Mouse (Mus musculus) megakaryocyte, embryonic 14.5 days (primary cell): Measurements from ENCODE around the gene Cdcp2. TPM values are rescaled to one million over a fixed set of nuclear protein-coding genes. Genes with fewer than 3 reads are reported as not detected.

Experiments used
- H3K27me3 ChIP-seq: replicated peaks from 2 replicates; pipeline ENCODE3; 2012; ENCODE audit warnings: inconsistent platforms
- H3K36me3 ChIP-seq: replicated peaks from 2 replicates; pipeline ENCODE3; 2012; ENCODE audit warnings: low read length, inconsistent platforms, mixed read lengths
- H3K4me1 ChIP-seq: 2 replicates; pipeline ENCODE4 v1.6.1; 2012; ENCODE audit warnings: inconsistent platforms
- H3K4me3 ChIP-seq: replicated peaks from 2 replicates; pipeline ENCODE3; 2012; ENCODE audit warnings: moderate library complexity, mild to moderate bottlenecking, inconsistent platforms
- H3K9me3 ChIP-seq: 2 replicates; pipeline ENCODE4 v1.6.1; 2012; ENCODE audit warnings: inconsistent platforms
- FLI1 ChIP-seq: IDR thresholded peaks from 2 replicates; pipeline ENCODE4 v1.6.1; 2012; ENCODE audit warnings: low read length, inconsistent platforms, mixed read lengths
- GATA1 ChIP-seq: IDR thresholded peaks from 3 replicates; pipeline ENCODE4 v1.6.1; 2012; ENCODE audit warnings: mixed read lengths, low read length, inconsistent platforms, borderline replicate concordance
- polyA plus RNA-seq: library from polyadenylated mRNA; stranded (reverse); fragments of >175 nt; gene quantifications from 2 replicates; pipeline ENCODE4 v1.2.3, GENCODE M21; 2012; ENCODE audit warnings: low replicate concordance; ENCODE audit not compliant: insufficient read depth

Cdcp2 gene
- polyA plus RNA-seq, 1 experiment: not detected

GRCm38 (mm10) chr4:107084343-107084742 is 12.3 kb upstream of the Cdcp2 start:
- Histone ChIP-seq H3K36me3 (no peaks in the 10 kb centered on the region), H3K4me3 (no peak overlapping the region), H3K9me3 (no peaks in the 10 kb centered on the region), H3K4me1 (peaks cover 52% of the 10 kb centered on the region), H3K27me3 (peaks cover 60% of the 10 kb centered on the region)
- TF ChIP-seq GATA1: no peak
- no peak for TF ChIP-seq FLI1

GRCm38 (mm10) chr4:107084858-107085257 is 11.8 kb upstream of the Cdcp2 start:
- TF ChIP-seq FLI1: no peak
- no peak for TF ChIP-seq GATA1
- peaks cover 47% of the 10 kb centered on the region for H3K4me1 ChIP-seq
- peaks cover 65% of the 10 kb centered on the region for H3K27me3 ChIP-seq
- no peaks in the 10 kb centered on the region for H3K36me3 ChIP-seq
- H3K9me3 ChIP-seq: no peaks in the 10 kb centered on the region
- H3K4me3 ChIP-seq: no peak overlapping the region

- Histone ChIP-seq H3K4me3 (no peak overlapping the region), H3K4me1 (peaks cover 39% of the 10 kb centered on the region), H3K27me3 (peaks cover 71% of the 10 kb centered on the region), H3K36me3 (no peaks in the 10 kb centered on the region), H3K9me3 (no peaks in the 10 kb centered on the region)
- TF ChIP-seq FLI1 (no peak), GATA1 (no peak)
These were observed 5.0 kb upstream of the Cdcp2 start for GRCm38 (mm10) chr4:107091696-107092095.

- H3K9me3 ChIP-seq: no peaks in the 10 kb centered on the region
- no peaks in the 10 kb centered on the region for H3K36me3 ChIP-seq
- peaks cover 53% of the 10 kb centered on the region for H3K4me1 ChIP-seq
- peaks cover 62% of the 10 kb centered on the region for H3K27me3 ChIP-seq
- TF ChIP-seq FLI1 (no peak), GATA1 (no peak)
- no peak overlapping the region for H3K4me3 ChIP-seq
These were observed 2.1 kb upstream of the Cdcp2 start for GRCm38 (mm10) chr4:107094484-107095187.

GRCm38 (mm10) chr4:107096043-107096442 is 648 bp upstream of the Cdcp2 start:
- H3K27me3 ChIP-seq: peaks cover 53% of the 10 kb centered on the region
- H3K9me3 ChIP-seq: no peaks in the 10 kb centered on the region
- peak overlapping the region; percentile 46 for H3K4me3 ChIP-seq
- H3K4me1 ChIP-seq: peaks cover 63% of the 10 kb centered on the region
- TF ChIP-seq FLI1: no peak
- TF ChIP-seq GATA1: no peak
- H3K36me3 ChIP-seq: no peaks in the 10 kb centered on the region

- no peaks in the 10 kb centered on the region for H3K9me3 ChIP-seq
- H3K4me3 ChIP-seq: no peak overlapping the region
- TF ChIP-seq FLI1: no peak
- H3K36me3 ChIP-seq: no peaks in the 10 kb centered on the region
- peaks cover 60% of the 10 kb centered on the region for H3K4me1 ChIP-seq
- peaks cover 47% of the 10 kb centered on the region for H3K27me3 ChIP-seq
These were observed 1.2 kb downstream of the Cdcp2 start for GRCm38 (mm10) chr4:107097871-107098270.

GRCm38 (mm10) chr4:107098375-107098774 is 1.7 kb downstream of the Cdcp2 start:
- Histone ChIP-seq H3K27me3 (peaks cover 46% of the 10 kb centered on the region), H3K9me3 (no peaks in the 10 kb centered on the region), H3K36me3 (no peaks in the 10 kb centered on the region), H3K4me1 (peaks cover 58% of the 10 kb centered on the region), H3K4me3 (no peak overlapping the region)
- TF ChIP-seq GATA1: no peak

- Histone ChIP-seq H3K4me1 (peaks cover 54% of the 10 kb centered on the region), H3K36me3 (no peaks in the 10 kb centered on the region), H3K27me3 (peaks cover 40% of the 10 kb centered on the region), H3K4me3 (peak overlapping the region; percentile 18), H3K9me3 (no peaks in the 10 kb centered on the region)
- TF ChIP-seq FLI1 (no peak), GATA1 (no peak)
These were observed 2.3 kb downstream of the Cdcp2 start for GRCm38 (mm10) chr4:107098791-107099525.

- Histone ChIP-seq H3K36me3 (no peaks in the 10 kb centered on the region), H3K9me3 (no peaks in the 10 kb centered on the region), H3K4me3 (no peak overlapping the region), H3K4me1 (peaks cover 30% of the 10 kb centered on the region), H3K27me3 (peaks cover 50% of the 10 kb centered on the region)
- TF ChIP-seq FLI1: no peak
- TF ChIP-seq GATA1: no peak
These were observed 5.5 kb downstream of the Cdcp2 start for GRCm38 (mm10) chr4:107102220-107102619.

GRCm38 (mm10) chr4:107106777-107107176 is 10.1 kb downstream of the Cdcp2 start:
- H3K9me3 ChIP-seq: no peaks in the 10 kb centered on the region
- peaks cover 9% of the 10 kb centered on the region for H3K4me1 ChIP-seq
- no peaks in the 10 kb centered on the region for H3K36me3 ChIP-seq
- no peak for TF ChIP-seq FLI1
- TF ChIP-seq GATA1: no peak
- H3K4me3 ChIP-seq: no peak overlapping the region
- peaks cover 78% of the 10 kb centered on the region for H3K27me3 ChIP-seq
